Mouse (Mus musculus) left cerebral cortex, postnatal 10 days (tissue): ENCODE results near the gene Mvd. TPM values are rescaled to one million over a fixed set of nuclear protein-coding genes. Genes with fewer than 3 reads are reported as not detected.

Experiments used
- microRNA-seq: library from miRNA; unstranded; fragments of <30 nt; microRNA quantifications from one replicate; pipeline ENCODE4 v1.2.0, GENCODE M21; 2022
- total RNA-seq, 2 experiments: library from RNA; stranded (reverse); gene quantifications; 2 replicates each; pipeline ENCODE4 v1.2.3; 2021

The Mvd gene
- total RNA-seq, 2 experiments from 2014 or later = 44.8 to 50.1 TPM

Small RNA genes lying within 50 kb of the gene (microRNA-seq; reads per million reads assigned to microRNA genes)
- not detected for gene Gm24366

Other genes with a start within 250 kb of the Mvd start
- 10 to 100 TPM; 14.1 to 15.6 TPM for gene Zfpm1, start 161.3 kb downstream of the Mvd start, total RNA-seq
- 1 to 10 TPM; 1.4 to 1.9 TPM for gene Trhr2, start 82.7 kb downstream of the Mvd start, total RNA-seq
- 10 to 100 TPM; 32.6 to 33.4 TPM for gene Zc3h18, start 66.8 kb downstream of the Mvd start, total RNA-seq
- not detected for gene Il17c, start 21.4 kb downstream of the Mvd start, total RNA-seq
- gene Cyba, start 10.5 kb downstream of the Mvd start, total RNA-seq = 1 to 10 TPM; 7.8 to 9.6 TPM
- not detected for gene Snai3, start 17.3 kb upstream of the Mvd start, total RNA-seq
- gene Rnf166, start 32.6 kb upstream of the Mvd start, total RNA-seq = 10 to 100 TPM; 14.2 to 16.3 TPM
- gene Ctu2, start 32.7 kb upstream of the Mvd start, total RNA-seq = 10 to 100 TPM; 35.5 to 38.0 TPM
- 10 to 100 TPM; 15.0 to 17.9 TPM for gene Piezo1, start 107.9 kb upstream of the Mvd start, total RNA-seq
- gene Cdt1, start 124.6 kb upstream of the Mvd start, total RNA-seq = 1 to 10 TPM; 3.9 to 4.2 TPM
- 10 to 100 TPM; 80.3 to 89.9 TPM for gene Aprt, start 133.5 kb upstream of the Mvd start, total RNA-seq
- gene Galns, start 168.0 kb upstream of the Mvd start, total RNA-seq = 10 to 100 TPM; 12.5 to 14.6 TPM
- gene Trappc2l, start 168.2 kb upstream of the Mvd start, total RNA-seq = 10 to 100 TPM; 81.8 to 83.6 TPM
- gene Pabpn1l, start 179.3 kb upstream of the Mvd start, total RNA-seq = not detected